Mouse (Mus musculus): Measurements from ENCODE around the gene 4833427G06Rik. TPM values are rescaled to one million over a fixed set of nuclear protein-coding genes. Genes with fewer than 3 reads are reported as not detected.
A peak's percentile ranks its signal among the peaks of the same experiment; 100 is the strongest.
"Not testable (repeated sequence)": the region's sequence is repeated elsewhere in the genome, so short reads cannot be mapped to it uniquely, and the experiment has no call there.

Gene 4833427G06Rik
- polyA plus RNA-seq (2015; fragmentation: Nextera tagmentation; extraction: Ambion mirVana): not detected in 2 replicates

GRCm38 (mm10) chr9:51101756-51102425 is at the start of gene 4833427G06Rik:
Gene 4833427G06Rik, minus strand, starts transcription at chr9:51102078.
- Histone ChIP-seq H3K9me3 (no peaks in the 10 kb centered on the region), H3K9ac (no peak within 1 kb of the TSS), H3K4me3 (peak within 1 kb of the TSS; percentile 22), H3K4me2 (peak within 1 kb of the TSS; percentile 99), H3K27ac (no peak within 1 kb of the TSS), H3K4me1 (peaks cover 16% of the 10 kb centered on the region), H3K36me3 (no peaks in the 10 kb centered on the region), H3K27me3 (peaks cover 14% of the 10 kb centered on the region; the same call in 1 of the 2 replicates)
- ATAC-seq (ENCODE audit: insufficient number of reproducible peaks, low FRiP score, low TSS enrichment, low read depth): no peak
- whole genome bisulfite sequencing: 8% methylated on average over 27 of the region's 27 CpGs

GRCm38 (mm10) chr9:51147294-51147693 is 45.4 kb upstream of the 4833427G06Rik start:
- Histone ChIP-seq H3K36me3 (no peaks in the 10 kb centered on the region), H3K27ac (no peak overlapping the region), H3K27me3 (no peaks in the 10 kb centered on the region), H3K4me2 (no peak overlapping the region), H3K4me3 (no peak overlapping the region), H3K9ac (no peak overlapping the region), H3K9me3 (no peaks in the 10 kb centered on the region), H3K4me1 (peaks cover 22% of the 10 kb centered on the region)
- no peak for ATAC-seq (ENCODE audit: insufficient number of reproducible peaks, low FRiP score, low TSS enrichment, low read depth)
- 76% methylated on average over 5 of the region's 5 CpGs for WGBS

- H3K27me3 ChIP-seq: no peaks in the 10 kb centered on the region
- peaks cover 19% of the 10 kb centered on the region for H3K4me1 ChIP-seq
- H3K27ac ChIP-seq: no peak overlapping the region
- H3K9me3 ChIP-seq: no peaks in the 10 kb centered on the region
- H3K4me2 ChIP-seq: no peak overlapping the region
- no peaks in the 10 kb centered on the region for H3K36me3 ChIP-seq
- H3K4me3 ChIP-seq: no peak overlapping the region
- no peak overlapping the region for H3K9ac ChIP-seq
- WGBS: 17% methylated on average over 4 of the region's 4 CpGs
- ATAC-seq (ENCODE audit: insufficient number of reproducible peaks, low FRiP score, low TSS enrichment, low read depth): no peak
Measured at GRCm38 (mm10) chr9:51146496-51146895, 44.6 kb upstream of the 4833427G06Rik start.

GRCm38 (mm10) chr9:51144218-51144617 is 42.3 kb upstream of the 4833427G06Rik start:
- no peak overlapping the region for H3K27ac ChIP-seq
- WGBS: 78% methylated on average over 6 of the region's 6 CpGs
- H3K4me2 ChIP-seq: no peak overlapping the region
- H3K9ac ChIP-seq: no peak overlapping the region
- no peaks in the 10 kb centered on the region for H3K27me3 ChIP-seq
- peaks cover 19% of the 10 kb centered on the region for H3K4me1 ChIP-seq
- no peak for ATAC-seq (ENCODE audit: insufficient number of reproducible peaks, low FRiP score, low TSS enrichment, low read depth)
- no peak overlapping the region for H3K4me3 ChIP-seq
- H3K36me3 ChIP-seq: no peaks in the 10 kb centered on the region
- no peaks in the 10 kb centered on the region for H3K9me3 ChIP-seq

DNA sequence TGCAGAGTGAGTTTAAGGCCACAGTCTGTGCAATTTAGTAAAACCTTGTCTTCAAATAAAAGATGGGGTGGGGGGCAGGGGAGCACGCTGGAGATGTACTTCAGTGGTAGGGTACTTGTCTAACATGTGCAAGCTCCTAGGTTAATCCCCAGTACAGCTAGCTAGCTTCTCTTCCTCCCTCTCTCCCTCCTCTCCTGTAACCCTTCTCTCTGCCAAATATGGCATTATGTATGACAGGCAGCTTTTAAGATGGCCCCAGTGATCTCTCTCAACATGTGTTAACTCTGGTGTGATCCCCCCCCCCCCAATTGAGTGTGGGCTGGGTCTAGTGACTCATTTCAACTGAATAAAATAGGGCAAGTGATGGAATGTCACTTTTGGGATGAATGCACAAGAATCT is 41.6 kb upstream of the 4833427G06Rik start:
- 67% methylated on average over 1 of the region's 1 CpGs for WGBS
- Histone ChIP-seq H3K27ac (no peak overlapping the region), H3K4me3 (no peak overlapping the region), H3K9me3 (no peaks in the 10 kb centered on the region), H3K36me3 (no peaks in the 10 kb centered on the region), H3K4me2 (no peak overlapping the region), H3K27me3 (no peaks in the 10 kb centered on the region), H3K9ac (no peak overlapping the region), H3K4me1 (peaks cover 19% of the 10 kb centered on the region)
- no peak for ATAC-seq (ENCODE audit: insufficient number of reproducible peaks, low FRiP score, low TSS enrichment, low read depth)

GRCm38 (mm10) chr9:51140711-51141110 is 38.8 kb upstream of the 4833427G06Rik start:
- Histone ChIP-seq H3K4me2 (no peak overlapping the region), H3K4me3 (no peak overlapping the region), H3K27me3 (no peaks in the 10 kb centered on the region), H3K9me3 (no peaks in the 10 kb centered on the region), H3K36me3 (no peaks in the 10 kb centered on the region), H3K4me1 (no peaks in the 10 kb centered on the region), H3K9ac (no peak overlapping the region), H3K27ac (no peak overlapping the region)
- 73% methylated on average over 3 of the region's 3 CpGs for WGBS
- no peak for ATAC-seq (ENCODE audit: insufficient number of reproducible peaks, low FRiP score, low TSS enrichment, low read depth)

DNA sequence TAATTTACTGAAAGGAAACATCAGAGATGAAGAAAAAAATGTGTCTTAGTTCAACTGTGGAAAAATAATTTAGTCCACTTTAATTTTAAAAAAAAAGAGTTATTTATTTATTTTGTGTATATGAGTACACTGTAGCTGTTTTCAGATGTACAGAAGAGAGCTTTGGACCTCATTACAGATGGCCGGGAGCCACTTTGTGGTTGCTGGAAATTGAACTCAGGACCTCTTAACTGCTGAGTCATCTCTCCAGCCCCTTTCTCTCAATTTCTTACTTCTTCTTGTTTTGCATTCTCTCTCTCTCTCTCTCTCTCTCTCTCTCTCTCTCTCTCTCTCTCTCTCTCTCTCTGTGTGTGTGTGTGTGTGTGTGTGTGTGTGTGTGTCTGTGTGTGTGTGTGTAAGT is 37.5 kb upstream of the 4833427G06Rik start:
- WGBS: 56% methylated on average over 1 of the region's 1 CpGs
- not testable (repeated sequence) for H3K9ac ChIP-seq; H3K9me3 ChIP-seq; H3K27me3 ChIP-seq; H3K4me2 ChIP-seq; ATAC-seq (ENCODE audit: insufficient number of reproducible peaks, low FRiP score, low TSS enrichment, low read depth); H3K27ac ChIP-seq; H3K4me1 ChIP-seq; H3K36me3 ChIP-seq; H3K4me3 ChIP-seq

- no peaks in the 10 kb centered on the region for H3K36me3 ChIP-seq
- WGBS: 89% methylated on average over 1 of the region's 1 CpGs
- no peak overlapping the region for H3K9ac ChIP-seq
- H3K27ac ChIP-seq: no peak overlapping the region
- ATAC-seq (ENCODE audit: insufficient number of reproducible peaks, low FRiP score, low TSS enrichment, low read depth): no peak
- H3K9me3 ChIP-seq: no peaks in the 10 kb centered on the region
- no peak overlapping the region for H3K4me3 ChIP-seq
- H3K4me1 ChIP-seq: no peaks in the 10 kb centered on the region
- H3K4me2 ChIP-seq: no peak overlapping the region
- no peaks in the 10 kb centered on the region for H3K27me3 ChIP-seq
Measured at GRCm38 (mm10) chr9:51138301-51138700, 36.4 kb upstream of the 4833427G06Rik start.

DNA sequence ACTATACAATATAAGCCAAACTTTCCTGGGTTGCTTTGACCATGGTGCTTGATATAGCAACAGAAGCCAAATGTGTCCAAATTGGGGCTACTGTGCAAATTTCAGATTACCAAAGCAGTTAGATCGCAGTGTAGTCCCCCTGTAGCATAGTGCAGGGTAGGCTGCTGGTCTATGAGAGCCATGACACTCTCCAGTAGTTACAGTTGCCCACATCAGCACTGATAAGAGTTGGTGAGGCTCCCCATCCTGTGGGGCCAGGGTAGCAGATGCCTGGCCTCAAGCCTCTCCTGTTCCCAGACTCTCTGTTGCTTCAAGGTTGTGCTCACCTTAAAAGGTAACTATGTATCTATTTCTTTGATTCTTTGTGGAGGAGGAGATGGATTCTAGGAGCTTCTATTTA is 36.0 kb upstream of the 4833427G06Rik start:
- no peaks in the 10 kb centered on the region for H3K27me3 ChIP-seq
- H3K9ac ChIP-seq: no peak overlapping the region
- WGBS: 86% methylated on average over 1 of the region's 1 CpGs
- no peak overlapping the region for H3K27ac ChIP-seq
- H3K4me3 ChIP-seq: no peak overlapping the region
- no peaks in the 10 kb centered on the region for H3K36me3 ChIP-seq
- no peak overlapping the region for H3K4me2 ChIP-seq
- H3K9me3 ChIP-seq: no peaks in the 10 kb centered on the region
- ATAC-seq (ENCODE audit: insufficient number of reproducible peaks, low FRiP score, low TSS enrichment, low read depth): no peak
- H3K4me1 ChIP-seq: no peaks in the 10 kb centered on the region

DNA sequence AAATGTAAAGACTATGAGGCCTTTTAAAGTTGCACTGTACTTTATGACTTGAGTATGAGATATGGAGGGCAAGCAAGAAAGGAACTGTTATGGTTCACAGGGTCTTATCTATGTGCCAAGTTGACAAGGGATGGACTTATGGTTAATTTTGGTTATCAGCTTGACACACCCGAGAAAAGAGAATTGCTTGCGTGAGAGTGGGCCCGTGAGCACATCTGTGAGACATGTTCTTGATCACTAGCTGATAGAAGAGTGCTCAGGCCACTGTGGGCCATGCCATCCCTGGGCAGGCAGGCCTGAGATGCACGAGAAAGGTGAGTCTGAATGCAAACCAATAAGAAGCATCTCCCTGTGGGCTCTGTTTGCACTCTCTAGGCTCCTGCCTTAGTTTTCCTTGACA is 35.6 kb upstream of the 4833427G06Rik start:
- Histone ChIP-seq H3K27me3 (no peaks in the 10 kb centered on the region), H3K4me3 (no peak overlapping the region), H3K36me3 (no peaks in the 10 kb centered on the region), H3K4me1 (no peaks in the 10 kb centered on the region), H3K9ac (no peak overlapping the region), H3K9me3 (no peaks in the 10 kb centered on the region), H3K4me2 (no peak overlapping the region), H3K27ac (no peak overlapping the region)
- no peak for ATAC-seq (ENCODE audit: insufficient number of reproducible peaks, low FRiP score, low TSS enrichment, low read depth)
- 84% methylated on average over 4 of the region's 4 CpGs for whole genome bisulfite sequencing

GRCm38 (mm10) chr9:51136985-51137384 is 35.1 kb upstream of the 4833427G06Rik start:
- Histone ChIP-seq H3K4me2 (no peak overlapping the region), H3K4me1 (no peaks in the 10 kb centered on the region), H3K27me3 (no peaks in the 10 kb centered on the region), H3K27ac (no peak overlapping the region), H3K9ac (no peak overlapping the region), H3K36me3 (no peaks in the 10 kb centered on the region), H3K4me3 (no peak overlapping the region), H3K9me3 (no peaks in the 10 kb centered on the region)
- WGBS: 63% methylated on average over 3 of the region's 3 CpGs
- no peak for ATAC-seq (ENCODE audit: insufficient number of reproducible peaks, low FRiP score, low TSS enrichment, low read depth)

- no peak for ATAC-seq (ENCODE audit: insufficient number of reproducible peaks, low FRiP score, low TSS enrichment, low read depth)
- WGBS: 85% methylated on average over 4 of the region's 4 CpGs
- Histone ChIP-seq H3K9ac (no peak overlapping the region), H3K4me3 (no peak overlapping the region), H3K27me3 (no peaks in the 10 kb centered on the region), H3K36me3 (no peaks in the 10 kb centered on the region), H3K9me3 (no peaks in the 10 kb centered on the region), H3K4me2 (no peak overlapping the region), H3K27ac (no peak overlapping the region), H3K4me1 (no peaks in the 10 kb centered on the region)
Measured at GRCm38 (mm10) chr9:51114767-51115166, 12.9 kb upstream of the 4833427G06Rik start.

GRCm38 (mm10) chr9:51105751-51106150 is 3.9 kb upstream of the 4833427G06Rik start:
- Histone ChIP-seq H3K4me3 (no peak overlapping the region), H3K9me3 (no peaks in the 10 kb centered on the region), H3K4me1 (peaks cover 16% of the 10 kb centered on the region), H3K27me3 (peaks cover 10% of the 10 kb centered on the region; the same call in 1 of the 2 replicates), H3K36me3 (no peaks in the 10 kb centered on the region), H3K4me2 (no peak overlapping the region), H3K9ac (no peak overlapping the region), H3K27ac (no peak overlapping the region)
- WGBS: 69% methylated on average over 2 of the region's 2 CpGs
- ATAC-seq (ENCODE audit: insufficient number of reproducible peaks, low FRiP score, low TSS enrichment, low read depth): no peak

Measured in limb, embryonic 15.5 days (tissue).